Mouse (Mus musculus) limb, embryonic 13.5 days (tissue): ENCODE measurements at regions not wholly inside any gene's neighbourhood (a gene's known extent, or its start where the extent isn't known, plus 50 kb on each side); places are given as distances from the start of the nearest gene placed in this dataset.
"Not testable (repeated sequence)": the region's sequence is repeated elsewhere in the genome, so short reads cannot be mapped to it uniquely, and the experiment has no call there.

Source experiments
- ATAC-seq: fragments of 200-750 bp; cut with Nextera tagmentation; 2 replicates; pipeline ENCODE4 v1.8.0; 2017; ENCODE audit warnings: low read depth, moderate number of reproducible peaks, moderate TSS enrichment; ENCODE audit not compliant: low FRiP score
- H3K27ac ChIP-seq: fragments of 300-500 bp; sonication (generic); 2 replicates; pipeline ENCODE4 v1.5.1; 2015; ENCODE audit warnings: inconsistent platforms, mild to moderate bottlenecking, moderate library complexity
- H3K27me3 ChIP-seq: fragments of 300-500 bp; sonication (generic); 2 replicates; pipeline ENCODE4 v1.6.1; 2015; ENCODE audit warnings: mild to moderate bottlenecking, inconsistent platforms
- H3K36me3 ChIP-seq: fragments of 300-500 bp; sonication (generic); 2 replicates; pipeline ENCODE4 v1.6.1; 2015; ENCODE audit warnings: inconsistent platforms, mild to moderate bottlenecking, moderate library complexity
- H3K4me1 ChIP-seq: fragments of 300-500 bp; sonication (generic); 2 replicates; pipeline ENCODE4 v1.6.1; 2015; ENCODE audit warnings: inconsistent platforms
- H3K4me2 ChIP-seq: fragments of 300-500 bp; sonication (generic); replicated peaks from 2 replicates; pipeline ENCODE4 v1.6.1; 2015; ENCODE audit warnings: inconsistent platforms, mild to moderate bottlenecking, moderate library complexity
- H3K4me3 ChIP-seq: fragments of 300-500 bp; sonication (generic); 2 replicates; pipeline ENCODE4 v1.5.1; 2015; ENCODE audit warnings: moderate library complexity, mild to moderate bottlenecking, inconsistent platforms
- H3K9ac ChIP-seq: fragments of 300-500 bp; sonication (generic); 2 replicates; pipeline ENCODE4 v1.6.1; 2015; ENCODE audit warnings: mild to moderate bottlenecking, inconsistent platforms
- H3K9me3 ChIP-seq: fragments of 300-500 bp; sonication (generic); 2 replicates; pipeline ENCODE4 v1.6.1; 2016; ENCODE audit warnings: inconsistent platforms
- WGBS: fragments of 180-500 bp; shearing (Covaris S2); methylation state at CpG from one replicate; pipeline ENCODE4 v1.1.7; 2015; 5-methylcytosine and 5-hydroxymethylcytosine counted together

- H3K9me3 ChIP-seq: no peaks in the 10 kb centered on the region; the same call in 1 of the 2 replicates
- WGBS: 89% methylated on average over 17 of the region's 17 CpGs
- no peak overlapping the region for H3K27ac ChIP-seq
These were observed 404.9 kb upstream of the Zfp507 start for GRCm38 (mm10) chr7:36207525-36208260.

DNA sequence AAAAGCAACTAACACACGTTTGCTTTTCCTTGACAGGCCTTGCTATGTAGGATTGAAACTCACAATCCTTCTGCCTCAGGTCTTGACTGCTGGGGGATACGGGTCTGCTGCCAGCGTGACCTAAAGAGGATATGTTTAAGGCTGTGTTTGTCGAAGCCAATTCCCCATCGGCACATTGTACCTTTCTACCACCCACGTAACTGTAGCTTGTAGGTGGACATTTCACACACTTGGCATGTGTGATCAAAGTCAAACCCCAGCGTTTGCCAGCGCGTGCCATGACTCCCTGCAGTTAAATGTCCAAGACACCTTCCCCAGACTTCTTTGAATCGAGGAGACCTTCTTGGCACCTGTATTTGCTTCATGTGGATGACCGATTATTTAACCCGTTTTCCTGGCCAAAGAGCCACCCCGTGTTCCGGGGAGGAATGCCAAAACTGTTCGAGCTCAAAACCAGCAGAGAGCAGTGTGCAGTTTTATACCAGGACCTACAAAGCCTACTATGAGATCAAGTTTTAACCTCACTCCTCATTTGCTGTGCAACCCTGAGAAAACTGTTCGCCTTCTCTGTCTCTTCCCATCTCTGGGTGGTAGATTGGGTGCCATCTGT, 395.4 kb upstream of the Zfp507 start:
- no peak for ATAC-seq
- 86% methylated on average over 16 of the region's 16 CpGs for WGBS
- no peaks in the 10 kb centered on the region for H3K27me3 ChIP-seq
- H3K9me3 ChIP-seq: no peaks in the 10 kb centered on the region; the same call in 1 of the 2 replicates
- H3K36me3 ChIP-seq: no peaks in the 10 kb centered on the region
- H3K4me3 ChIP-seq: no peak overlapping the region
- no peak overlapping the region for H3K27ac ChIP-seq
- no peaks in the 10 kb centered on the region for H3K4me1 ChIP-seq
- no peak overlapping the region for H3K4me2 ChIP-seq
- H3K9ac ChIP-seq: no peak overlapping the region

More at GRCm38 (mm10) chr7:36207525-36208260, 404.9 kb upstream of the Zfp507 start:
- Histone ChIP-seq H3K4me1 (no peaks in the 10 kb centered on the region), H3K4me3 (no peak overlapping the region), H3K9ac (no peak overlapping the region), H3K4me2 (no peak overlapping the region), H3K27me3 (no peaks in the 10 kb centered on the region), H3K36me3 (no peaks in the 10 kb centered on the region)
- no peak for ATAC-seq

GRCm38 (mm10) chr7:36196154-36196720, 393.4 kb upstream of the Zfp507 start:
- no peak overlapping the region for H3K9ac ChIP-seq
- H3K4me1 ChIP-seq: peaks cover 16% of the 10 kb centered on the region
- no peaks in the 10 kb centered on the region for H3K9me3 ChIP-seq
- no peak for ATAC-seq
- 78% methylated on average over 18 of the region's 18 CpGs for WGBS
- H3K27ac ChIP-seq: no peak overlapping the region
- no peak overlapping the region for H3K4me2 ChIP-seq
- H3K4me3 ChIP-seq: no peak overlapping the region
- H3K36me3 ChIP-seq: no peaks in the 10 kb centered on the region
- H3K27me3 ChIP-seq: peaks cover 9% of the 10 kb centered on the region; the same call in 1 of the 2 replicates

DNA sequence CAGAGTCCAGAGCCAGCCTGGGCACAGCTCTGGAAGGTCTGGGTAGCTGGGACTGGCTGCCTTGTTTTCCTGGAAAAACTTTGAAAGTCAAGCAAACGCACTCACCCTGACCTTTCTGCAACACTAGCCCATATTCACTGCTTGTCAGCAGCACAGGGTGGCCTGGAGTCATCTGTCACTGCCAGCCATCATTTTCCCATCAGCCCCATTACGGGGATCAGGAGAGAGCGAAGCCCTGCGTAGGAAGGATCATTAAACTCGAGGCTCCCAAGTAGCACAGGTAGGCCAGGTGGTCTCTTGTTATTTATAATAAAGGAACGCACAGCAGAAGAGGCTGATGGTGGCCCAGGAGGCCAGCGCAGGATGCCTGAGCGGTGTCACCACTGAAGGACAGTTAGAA, 389.8 kb upstream of the Zfp507 start:
- no peak for ATAC-seq

DNA sequence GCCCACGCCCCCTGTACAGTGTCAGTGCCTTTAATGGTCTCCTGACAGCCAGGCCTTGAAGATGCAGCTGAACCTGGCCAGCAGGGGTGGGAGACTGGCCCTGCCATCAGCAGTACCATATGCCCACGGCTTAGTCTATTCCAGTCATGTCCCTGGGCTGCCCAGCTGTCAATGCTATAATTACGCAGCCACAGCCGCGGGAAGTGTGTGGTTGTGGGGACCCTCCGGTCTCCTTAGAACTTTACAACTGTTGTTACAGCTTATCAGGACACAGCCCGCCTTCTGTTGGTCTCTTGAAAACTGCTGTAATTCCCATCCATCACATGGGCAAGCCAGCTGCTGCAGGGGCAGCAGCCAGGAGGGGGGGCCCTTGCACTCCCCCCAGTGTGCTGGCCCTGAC, 375.1 kb upstream of the Zfp507 start:
- Histone ChIP-seq H3K4me2 (no peak overlapping the region), H3K4me3 (no peak overlapping the region), H3K4me1 (peaks cover 5% of the 10 kb centered on the region; the same call in 1 of the 2 replicates), H3K27me3 (no peaks in the 10 kb centered on the region), H3K27ac (no peak overlapping the region), H3K9ac (no peak overlapping the region), H3K36me3 (no peaks in the 10 kb centered on the region), H3K9me3 (no peaks in the 10 kb centered on the region)
- peak; percentile 66; the same call in 1 of the 2 replicates for ATAC-seq
- 20% methylated on average over 7 of the region's 7 CpGs for WGBS

More for the DNA sequence above, 389.8 kb upstream of the Zfp507 start:
- WGBS: 49% methylated on average over 8 of the region's 8 CpGs
- no peak overlapping the region for H3K4me2 ChIP-seq
- no peaks in the 10 kb centered on the region for H3K36me3 ChIP-seq
- H3K27ac ChIP-seq: no peak overlapping the region
- H3K4me1 ChIP-seq: peaks cover 16% of the 10 kb centered on the region
- peaks cover 9% of the 10 kb centered on the region; the same call in 1 of the 2 replicates for H3K27me3 ChIP-seq
- H3K4me3 ChIP-seq: no peak overlapping the region
- no peaks in the 10 kb centered on the region for H3K9me3 ChIP-seq
- H3K9ac ChIP-seq: no peak overlapping the region

DNA sequence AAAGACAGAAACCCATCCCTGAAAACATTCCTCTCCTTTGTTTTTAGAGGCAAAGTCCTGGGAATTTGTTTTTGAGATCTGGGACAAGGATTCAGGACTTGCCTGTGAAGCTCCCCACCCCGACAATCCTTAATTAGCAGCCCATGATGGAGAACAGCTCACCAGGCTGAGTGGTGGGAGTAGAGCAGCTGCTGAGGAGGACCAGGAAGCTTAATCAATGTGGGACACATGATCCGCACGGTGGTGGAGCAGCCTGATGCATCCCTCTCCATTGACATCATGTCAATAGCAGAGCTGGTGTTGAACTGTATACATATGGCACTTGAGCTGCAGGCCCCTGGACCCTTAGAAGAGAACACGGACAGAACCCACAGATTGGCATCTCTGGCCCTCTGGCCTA, 372.5 kb upstream of the Zfp507 start:
- Histone ChIP-seq H3K27ac (no peak overlapping the region), H3K36me3 (no peaks in the 10 kb centered on the region), H3K4me2 (no peak overlapping the region), H3K4me1 (peaks cover 5% of the 10 kb centered on the region; the same call in 1 of the 2 replicates), H3K4me3 (no peak overlapping the region), H3K9ac (no peak overlapping the region), H3K9me3 (peaks cover 3% of the 10 kb centered on the region; the same call in 1 of the 2 replicates), H3K27me3 (no peaks in the 10 kb centered on the region)
- WGBS: 79% methylated on average over 4 of the region's 4 CpGs
- ATAC-seq: no peak

DNA sequence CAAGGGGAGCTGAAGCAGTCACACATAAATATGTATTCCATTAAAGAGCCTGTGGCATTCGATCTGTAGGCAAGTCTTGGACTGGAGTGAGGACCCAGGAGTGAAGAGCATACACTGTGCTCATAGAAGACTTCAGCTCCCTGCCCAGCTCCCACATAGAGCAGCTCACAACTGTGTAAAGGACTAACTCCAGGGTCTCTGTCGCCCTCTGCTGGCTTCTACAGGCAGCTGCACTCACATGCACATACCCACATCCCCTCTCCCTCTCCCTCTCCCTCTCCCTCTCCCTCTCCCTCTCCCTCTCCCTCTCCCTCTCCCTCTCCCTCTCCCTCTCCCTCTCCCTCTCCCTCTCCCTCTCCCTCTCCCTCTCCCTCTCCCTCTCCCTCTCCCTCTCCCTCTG, 369.7 kb upstream of the Zfp507 start:
- not testable (repeated sequence) for H3K27me3 ChIP-seq, H3K4me2 ChIP-seq, H3K27ac ChIP-seq, H3K9me3 ChIP-seq, H3K4me1 ChIP-seq, H3K4me3 ChIP-seq, H3K36me3 ChIP-seq, ATAC-seq, H3K9ac ChIP-seq
- WGBS: 59% methylated on average over 2 of the region's 2 CpGs

DNA sequence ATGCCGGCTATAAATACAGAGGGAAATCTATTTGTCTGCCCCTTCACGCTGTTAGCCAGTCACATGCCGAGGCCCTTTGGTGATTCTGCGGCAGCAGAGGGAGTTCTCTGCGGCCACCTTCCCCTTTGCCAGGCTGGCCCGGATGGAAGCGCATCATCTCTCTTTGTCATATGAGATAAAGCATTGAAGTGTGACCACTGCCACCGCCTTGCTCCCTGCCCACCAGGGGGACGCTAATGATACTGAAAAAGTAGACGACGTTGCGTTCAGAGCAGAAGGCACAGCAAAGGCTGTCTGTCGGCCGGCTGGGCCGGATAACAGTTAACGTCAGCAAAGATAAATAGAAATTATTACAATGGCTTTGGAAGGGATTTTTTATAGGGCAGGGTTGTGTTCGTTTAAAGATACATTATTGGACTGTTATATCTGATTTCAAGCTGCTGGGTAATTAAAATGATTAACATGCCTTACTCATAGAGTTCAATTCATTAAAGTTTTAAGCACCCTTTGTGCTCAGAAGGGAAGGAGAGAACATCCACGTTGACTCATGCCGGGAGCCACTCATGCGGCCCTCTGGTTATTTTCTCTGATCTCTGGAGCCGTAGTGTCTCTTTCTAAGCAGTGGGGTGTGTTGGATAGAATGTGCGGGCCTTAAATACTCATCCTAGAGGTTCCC, 354.6 kb upstream of the Zfp507 start:
- no peak overlapping the region for H3K27ac ChIP-seq
- peaks cover 18% of the 10 kb centered on the region for H3K4me1 ChIP-seq
- no peaks in the 10 kb centered on the region for H3K9me3 ChIP-seq
- H3K4me2 ChIP-seq: no peak overlapping the region
- H3K27me3 ChIP-seq: 0 out of 2 replicates have a peak, but pooled peaks cover 2% of the 10 kb centered on the region
- 58% methylated on average over 22 of the region's 22 CpGs for WGBS
- no peak overlapping the region for H3K9ac ChIP-seq
- H3K4me3 ChIP-seq: no peak overlapping the region
- ATAC-seq: no peak
- no peaks in the 10 kb centered on the region for H3K36me3 ChIP-seq

DNA sequence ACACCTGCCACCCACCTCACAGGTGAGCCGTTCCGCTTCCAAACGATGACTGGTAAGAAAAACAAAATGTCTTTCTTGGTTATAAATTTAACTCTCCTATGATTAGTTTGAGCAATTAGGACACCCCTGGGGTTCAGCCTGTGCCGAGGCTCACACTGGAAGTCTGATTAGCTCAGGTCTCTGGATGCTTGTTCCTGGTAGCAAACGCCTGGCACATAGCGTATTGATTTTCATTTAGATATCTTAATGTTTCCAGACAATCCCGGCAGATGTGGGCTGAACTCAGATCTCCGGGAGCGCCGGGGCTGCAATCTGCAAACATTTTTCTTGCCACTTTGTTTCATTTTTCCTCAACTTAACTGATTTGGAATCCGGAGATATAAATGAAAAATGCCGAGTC, 353.8 kb upstream of the Zfp507 start:
- no peak for ATAC-seq
- no peak overlapping the region for H3K4me3 ChIP-seq
- no peak overlapping the region for H3K27ac ChIP-seq
- H3K9me3 ChIP-seq: no peaks in the 10 kb centered on the region
- peaks cover 22% of the 10 kb centered on the region for H3K4me1 ChIP-seq
- H3K27me3 ChIP-seq: 0 out of 2 replicates have a peak, but pooled peaks cover 2% of the 10 kb centered on the region
- no peak overlapping the region for H3K4me2 ChIP-seq
- no peaks in the 10 kb centered on the region for H3K36me3 ChIP-seq
- WGBS: 61% methylated on average over 12 of the region's 12 CpGs
- H3K9ac ChIP-seq: no peak overlapping the region

GRCm38 (mm10) chr7:36155576-36155975, 352.8 kb upstream of the Zfp507 start:
- no peak overlapping the region for H3K27ac ChIP-seq
- no peak overlapping the region for H3K4me3 ChIP-seq

DNA sequence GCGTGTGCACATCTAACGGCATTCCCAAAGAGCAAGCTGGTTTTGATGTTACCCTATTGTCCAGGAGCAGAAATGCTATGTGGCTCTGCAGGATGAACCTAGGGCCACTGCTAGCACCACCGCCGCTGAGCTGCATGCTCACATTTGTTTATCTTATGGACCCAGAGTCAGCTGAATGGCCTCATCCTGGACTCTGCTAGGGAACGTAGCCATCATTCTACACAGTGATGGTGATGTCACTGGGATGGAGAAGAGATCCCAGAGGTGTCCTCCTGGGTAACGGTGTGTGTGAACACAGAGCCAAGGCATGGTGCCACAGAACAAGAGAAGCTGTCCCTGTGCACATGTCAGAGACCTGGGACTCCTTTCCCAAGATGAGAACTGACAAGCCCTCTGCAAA, 352.4 kb upstream of the Zfp507 start:
- H3K4me3 ChIP-seq: no peak overlapping the region
- no peak overlapping the region for H3K9ac ChIP-seq
- H3K27me3 ChIP-seq: 0 out of 2 replicates have a peak, but pooled peaks cover 2% of the 10 kb centered on the region
- WGBS: 91% methylated on average over 6 of the region's 6 CpGs
- no peak overlapping the region for H3K27ac ChIP-seq
- no peak overlapping the region for H3K4me2 ChIP-seq
- peaks cover 29% of the 10 kb centered on the region for H3K4me1 ChIP-seq
- no peaks in the 10 kb centered on the region for H3K9me3 ChIP-seq
- H3K36me3 ChIP-seq: no peaks in the 10 kb centered on the region
- ATAC-seq: no peak

More at GRCm38 (mm10) chr7:36155576-36155975, 352.8 kb upstream of the Zfp507 start:
- 38% methylated on average over 2 of the region's 2 CpGs for WGBS
- Histone ChIP-seq H3K4me2 (no peak overlapping the region), H3K9ac (no peak overlapping the region), H3K36me3 (no peaks in the 10 kb centered on the region), H3K9me3 (no peaks in the 10 kb centered on the region), H3K4me1 (peaks cover 29% of the 10 kb centered on the region), H3K27me3 (0 out of 2 replicates have a peak, but pooled peaks cover 2% of the 10 kb centered on the region)
- no peak for ATAC-seq
